Mouse (Mus musculus) lung, adult 2 months (tissue): ENCODE measurements around the gene 1700016D06Rik. TPM values are rescaled to one million over a fixed set of nuclear protein-coding genes. Genes with fewer than 3 reads are reported as not detected.

Experiments
- DNase-seq: peaks from one replicate; pipeline ENCODE4 v3.0.0; 2022
- H3K4me1 ChIP-seq: fragments of 200-500 bp; 2 replicates; pipeline ENCODE4 v1.6.1; 2011; ENCODE audit warnings: low read length; ENCODE audit not compliant: control insufficient read depth, insufficient read depth
- H3K4me3 ChIP-seq: fragments of 200-500 bp; replicated peaks from 2 replicates; pipeline ENCODE3; 2011; ENCODE audit warnings: low read depth, mild to moderate bottlenecking, control low read depth, low read length; ENCODE audit errors: extremely low read depth
- CTCF ChIP-seq: fragments of 200-500 bp; IDR thresholded peaks from 2 replicates; pipeline ENCODE4 v1.5.1; 2011; ENCODE audit warnings: mild to moderate bottlenecking, low read length, control low read depth; ENCODE audit not compliant: insufficient read depth
- POLR2A ChIP-seq: fragments of 200-500 bp; IDR thresholded peaks from 2 replicates; pipeline ENCODE4 v1.6.1; 2011; ENCODE audit warnings: low read depth, mild to moderate bottlenecking, control low read depth, low read length, borderline replicate concordance; ENCODE audit errors: extremely low read depth
- WGBS: fragments of 180-500 bp; shearing (Covaris S2); methylation state at CpG from one replicate; pipeline ENCODE4 v1.1.7; 2018; 5-methylcytosine and 5-hydroxymethylcytosine counted together
- polyA plus RNA-seq: library from polyadenylated mRNA; depleted of rRNA; stranded (reverse); fragments of >200 nt; gene quantifications from 2 replicates; pipeline ENCODE4 v1.2.3, GENCODE M21; 2012; rRNA removed

Gene 1700016D06Rik
- not detected in 2 replicates for polyA plus RNA-seq

GRCm38 (mm10) chr8:11701033-11701362, at the start of gene 1700016D06Rik:
1700016D06Rik (minus strand) TSS chr8:11701063.
- no peak for DNase-seq
- H3K4me1 ChIP-seq, result no peaks in the 10 kb centered on the region; the same call in 1 of the 2 replicates
- TF ChIP-seq POLR2A (no peak), CTCF (no peak)
- 44% methylated on average over 6 of the region's 6 CpGs for WGBS
- H3K4me3 ChIP-seq, result no peak within 1 kb of the TSS

- Histone ChIP-seq H3K4me3 (no peak overlapping the region), H3K4me1 (no peaks in the 10 kb centered on the region)
- no peak for DNase-seq
- TF ChIP-seq POLR2A (no peak), CTCF (no peak)
- 48% methylated on average over 6 of the region's 6 CpGs for WGBS
These were observed 48.6 kb upstream of the 1700016D06Rik start for GRCm38 (mm10) chr8:11749472-11749871.

GRCm38 (mm10) chr8:11746850-11747600, 46.2 kb upstream of the 1700016D06Rik start:
- 58% methylated on average over 11 of the region's 11 CpGs for WGBS
- no peaks in the 10 kb centered on the region for H3K4me1 ChIP-seq
- TF ChIP-seq CTCF (no peak), POLR2A (no peak)
- H3K4me3 ChIP-seq, result no peak overlapping the region
- no peak for DNase-seq

GRCm38 (mm10) chr8:11743580-11743979, 42.7 kb upstream of the 1700016D06Rik start:
- H3K4me3 ChIP-seq, result no peak overlapping the region
- no peaks in the 10 kb centered on the region for H3K4me1 ChIP-seq
- TF ChIP-seq POLR2A (no peak), CTCF (no peak)
- DNase-seq, result no peak
- WGBS, result 43% methylated on average over 10 of the region's 10 CpGs

- Histone ChIP-seq H3K4me3 (no peak overlapping the region), H3K4me1 (no peaks in the 10 kb centered on the region; the same call in 1 of the 2 replicates)
- WGBS, result 76% methylated on average over 2 of the region's 2 CpGs
- DNase-seq, result no peak
- TF ChIP-seq POLR2A (no peak), CTCF (no peak)
These were observed 40.0 kb upstream of the 1700016D06Rik start for GRCm38 (mm10) chr8:11740857-11741256.

- TF ChIP-seq CTCF (no peak), POLR2A (no peak)
- no peak overlapping the region for H3K4me3 ChIP-seq
- H3K4me1 ChIP-seq, result no peaks in the 10 kb centered on the region; the same call in 1 of the 2 replicates
- 72% methylated on average over 5 of the region's 5 CpGs for WGBS
- DNase-seq, result no peak
These were observed 38.2 kb upstream of the 1700016D06Rik start for GRCm38 (mm10) chr8:11739082-11739481.

GRCm38 (mm10) chr8:11737096-11737495, 36.2 kb upstream of the 1700016D06Rik start:
- DNase-seq, result no peak
- 64% methylated on average over 6 of the region's 6 CpGs for WGBS
- no peak overlapping the region for H3K4me3 ChIP-seq
- TF ChIP-seq POLR2A, result no peak
- TF ChIP-seq CTCF, result no peak
- no peaks in the 10 kb centered on the region; the same call in 1 of the 2 replicates for H3K4me1 ChIP-seq

- 73% methylated on average over 15 of the region's 15 CpGs for WGBS
- TF ChIP-seq POLR2A, result no peak
- no peak for TF ChIP-seq CTCF
- Histone ChIP-seq H3K4me3 (no peak overlapping the region), H3K4me1 (no peaks in the 10 kb centered on the region; the same call in 1 of the 2 replicates)
- DNase-seq, result no peak
These were observed 34.9 kb upstream of the 1700016D06Rik start for GRCm38 (mm10) chr8:11735672-11736235.

- 48% methylated on average over 12 of the region's 12 CpGs for WGBS
- TF ChIP-seq CTCF (no peak), POLR2A (no peak)
- H3K4me3 ChIP-seq, result no peak overlapping the region
- H3K4me1 ChIP-seq, result no peaks in the 10 kb centered on the region
- DNase-seq, result no peak
These were observed 29.5 kb upstream of the 1700016D06Rik start for GRCm38 (mm10) chr8:11730271-11730940.
